Mouse (Mus musculus) forebrain, embryonic 11.5 days (tissue): ENCODE measurements at regions not wholly inside any gene's neighbourhood (a gene's known extent, or its start where the extent isn't known, plus 50 kb on each side); places are given as distances from the start of the nearest gene placed in this dataset.

Source experiments
- ATAC-seq: fragments of 200-750 bp; cut with Nextera tagmentation; replicated peaks from 2 replicates; pipeline ENCODE4 v1.8.0; 2017; ENCODE audit warnings: moderate TSS enrichment; ENCODE audit not compliant: low FRiP score
- DNase-seq: peaks from one replicate; pipeline ENCODE4 v3.0.0-alpha.2; 2017; ENCODE audit warnings: low spot score
- H3K27ac ChIP-seq: fragments of 300-500 bp; sonication (generic); 2 replicates; pipeline ENCODE4 v1.5.1; 2014; ENCODE audit warnings: low read depth, low read length
- H3K27me3 ChIP-seq: fragments of 300-500 bp; sonication (generic); 2 replicates; pipeline ENCODE4 v1.6.1; 2014; ENCODE audit warnings: mild to moderate bottlenecking, low read length, mixed read lengths; ENCODE audit not compliant: control insufficient read depth, insufficient read depth
- H3K36me3 ChIP-seq: fragments of 300-500 bp; sonication (generic); 2 replicates; pipeline ENCODE4 v1.6.1; 2014; ENCODE audit warnings: mild to moderate bottlenecking, low read length, moderate library complexity, mixed read lengths; ENCODE audit not compliant: control insufficient read depth, insufficient read depth
- H3K4me1 ChIP-seq: fragments of 300-500 bp; sonication (generic); replicated peaks from 2 replicates; pipeline ENCODE4 v1.6.1; 2014; ENCODE audit warnings: low read length, mixed read lengths; ENCODE audit not compliant: control insufficient read depth, insufficient read depth
- H3K4me2 ChIP-seq: fragments of 300-500 bp; sonication (generic); 2 replicates; pipeline ENCODE4 v1.6.1; 2014; ENCODE audit warnings: low read depth, mild to moderate bottlenecking, low read length, moderate library complexity, mixed read lengths; ENCODE audit not compliant: severe bottlenecking
- H3K4me3 ChIP-seq: fragments of 300-500 bp; sonication (generic); 2 replicates; pipeline ENCODE4 v1.5.1; 2014; ENCODE audit warnings: low read depth, low read length
- H3K9ac ChIP-seq: fragments of 300-500 bp; sonication (generic); 2 replicates; pipeline ENCODE4 v1.6.1; 2014; ENCODE audit warnings: low read length
- H3K9me3 ChIP-seq: fragments of 300-500 bp; sonication (generic); 2 replicates; pipeline ENCODE4 v1.6.1; 2016; ENCODE audit warnings: low read length, mixed read lengths; ENCODE audit not compliant: control insufficient read depth
- WGBS: fragments of 180-500 bp; shearing (Covaris S2); extraction: QIAGEN DNeasy Blood & Tissue Kit; methylation state at CpG from one replicate; pipeline ENCODE4 v1.1.7; 2014; 5-methylcytosine and 5-hydroxymethylcytosine counted together

DNA sequence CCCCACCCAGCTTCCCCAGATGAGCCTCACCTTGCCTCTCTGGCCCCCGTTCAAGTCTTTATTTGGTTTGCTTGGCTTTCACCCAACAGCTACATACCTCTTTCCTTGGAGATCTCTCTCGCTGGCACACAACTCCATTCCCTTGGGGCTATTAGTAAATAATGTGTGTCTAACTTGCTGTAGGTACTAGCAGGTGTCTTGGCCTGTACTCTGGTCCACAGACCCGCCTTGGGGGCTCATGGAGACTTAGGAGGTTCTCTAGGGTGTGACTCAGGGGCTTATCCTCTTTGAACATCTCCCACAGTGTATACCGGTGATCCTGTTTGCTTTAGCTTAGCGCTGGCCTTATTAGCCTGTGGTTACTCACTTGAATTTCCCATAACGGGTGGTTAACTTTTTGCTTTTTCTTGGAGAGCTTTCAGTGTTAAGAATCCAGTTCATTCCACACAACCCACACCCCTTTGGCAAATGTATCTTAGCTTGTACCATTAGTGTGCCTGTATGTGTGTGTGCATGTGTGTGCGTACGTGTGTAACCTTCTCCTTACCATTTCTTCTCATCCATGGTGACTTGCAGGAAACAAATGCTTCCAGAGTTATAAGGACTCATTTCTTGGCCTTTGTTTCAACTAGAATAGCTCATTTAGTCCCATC lies 67.3 kb upstream of the Map4k3 start:
- Histone ChIP-seq H3K4me3 (no peak overlapping the region), H3K36me3 (no peaks in the 10 kb centered on the region), H3K9ac (no peak overlapping the region), H3K4me2 (no peak overlapping the region), H3K27me3 (no peaks in the 10 kb centered on the region), H3K4me1 (no peaks in the 10 kb centered on the region), H3K9me3 (no peaks in the 10 kb centered on the region), H3K27ac (no peak overlapping the region)
- no peak for DNase-seq
- WGBS, result 85% methylated on average over 8 of the region's 8 CpGs
- ATAC-seq, result no peak

DNA sequence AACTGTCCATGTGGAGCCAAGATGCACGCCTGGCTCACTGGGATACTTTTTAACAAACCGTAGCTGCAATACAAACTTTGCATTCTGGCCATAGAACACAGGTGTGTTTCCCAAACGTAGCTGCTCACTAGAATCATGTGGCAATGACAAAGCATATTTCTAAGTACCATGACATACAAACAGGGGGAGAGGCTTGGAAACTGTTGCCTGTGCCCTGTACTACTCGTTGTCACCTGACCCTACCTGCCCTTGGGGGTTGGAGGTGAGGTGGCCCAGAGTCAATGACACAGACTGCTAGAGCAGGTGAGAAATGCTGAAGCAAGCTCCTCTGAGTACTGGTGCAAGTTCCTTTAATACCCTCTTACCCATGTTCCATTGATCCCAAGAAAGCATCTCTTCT lies 64.3 kb upstream of the Map4k3 start:
- no peak overlapping the region for H3K4me2 ChIP-seq
- WGBS, result 79% methylated on average over 4 of the region's 4 CpGs
- H3K4me3 ChIP-seq, result no peak overlapping the region

DNA sequence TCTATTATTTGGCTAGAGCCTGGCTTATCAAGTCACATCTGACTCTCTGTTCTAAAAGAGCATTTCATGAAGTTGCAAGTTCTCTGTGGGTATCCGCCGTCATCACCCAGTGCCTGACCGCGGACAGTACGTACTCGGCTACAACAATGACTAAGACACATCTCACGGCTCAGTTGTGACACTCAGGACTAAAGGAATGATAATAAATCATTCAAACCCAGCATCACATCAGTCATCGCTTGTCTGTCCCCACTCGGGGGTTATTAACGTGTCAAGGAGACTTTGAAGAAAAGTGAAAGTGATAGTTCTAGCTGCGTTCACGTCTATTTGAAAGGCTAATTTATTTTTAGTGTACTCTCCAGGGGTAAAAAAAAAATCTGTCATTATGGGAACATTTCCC lies 61.4 kb upstream of the Map4k3 start:
- Histone ChIP-seq H3K4me1 (no peaks in the 10 kb centered on the region), H3K9me3 (no peaks in the 10 kb centered on the region), H3K4me2 (no peak overlapping the region), H3K9ac (no peak overlapping the region), H3K4me3 (no peak overlapping the region), H3K36me3 (no peaks in the 10 kb centered on the region), H3K27ac (no peak overlapping the region), H3K27me3 (no peaks in the 10 kb centered on the region)
- WGBS, result 90% methylated on average over 12 of the region's 12 CpGs
- DNase-seq (no peak), ATAC-seq (no peak)

More for the DNA sequence above, 64.3 kb upstream of the Map4k3 start:
- no peak overlapping the region for H3K9ac ChIP-seq
- no peak overlapping the region for H3K27ac ChIP-seq
- H3K4me1 ChIP-seq, result no peaks in the 10 kb centered on the region
- no peak for DNase-seq
- H3K9me3 ChIP-seq, result no peaks in the 10 kb centered on the region
- no peaks in the 10 kb centered on the region for H3K36me3 ChIP-seq
- no peak for ATAC-seq
- H3K27me3 ChIP-seq, result no peaks in the 10 kb centered on the region

DNA sequence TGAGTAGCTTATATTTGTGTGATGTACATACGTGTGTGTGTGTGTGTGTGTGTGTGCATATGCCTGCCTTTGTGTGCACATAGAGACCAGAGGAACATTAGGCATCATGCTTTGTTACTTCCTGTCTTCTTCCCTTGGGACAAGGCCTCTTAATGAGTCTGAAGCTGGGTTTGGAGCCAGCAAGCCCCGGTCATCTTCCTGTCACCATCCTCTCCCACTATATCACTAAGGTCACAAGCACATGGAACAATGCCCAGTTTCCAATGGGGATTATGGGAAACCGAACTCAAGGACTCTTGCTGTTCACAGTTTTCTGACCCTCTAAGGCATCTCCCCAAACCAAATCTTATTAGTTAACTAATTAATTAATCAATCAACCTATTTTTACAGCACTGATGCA lies 60.7 kb upstream of the Map4k3 start:
- WGBS, result 81% methylated on average over 3 of the region's 3 CpGs
- DNase-seq (no peak), ATAC-seq (no peak)
- Histone ChIP-seq H3K4me1 (no peaks in the 10 kb centered on the region), H3K9ac (no peak overlapping the region), H3K4me3 (no peak overlapping the region), H3K27me3 (no peaks in the 10 kb centered on the region), H3K27ac (no peak overlapping the region), H3K9me3 (no peaks in the 10 kb centered on the region), H3K36me3 (no peaks in the 10 kb centered on the region), H3K4me2 (no peak overlapping the region)

DNA sequence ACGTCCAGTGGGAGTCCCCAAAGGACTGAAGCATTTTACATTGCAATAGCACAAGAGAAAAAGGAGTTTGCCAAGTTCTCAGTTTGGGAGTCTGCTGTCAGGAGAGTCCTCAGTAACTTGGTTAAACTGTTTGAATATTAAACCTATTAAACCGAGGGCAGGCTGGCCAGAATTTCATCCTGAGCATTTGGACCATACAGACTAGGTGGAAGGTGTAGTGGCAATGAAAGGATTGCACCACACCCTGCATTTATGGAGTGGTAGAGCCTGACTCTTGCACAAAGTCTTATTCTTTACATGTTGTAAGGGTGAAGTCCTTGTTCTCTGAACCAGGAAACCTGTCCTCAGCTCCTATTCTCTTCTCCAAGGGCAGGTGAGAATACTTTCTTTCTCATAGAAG lies 58.6 kb upstream of the Map4k3 start:
- no peaks in the 10 kb centered on the region for H3K4me1 ChIP-seq
- H3K9ac ChIP-seq, result no peak overlapping the region
- ATAC-seq, result no peak
- H3K4me3 ChIP-seq, result no peak overlapping the region
- H3K27ac ChIP-seq, result no peak overlapping the region
- 87% methylated on average over 2 of the region's 2 CpGs for WGBS
- H3K9me3 ChIP-seq, result no peaks in the 10 kb centered on the region
- H3K27me3 ChIP-seq, result no peaks in the 10 kb centered on the region
- DNase-seq, result no peak
- H3K36me3 ChIP-seq, result no peaks in the 10 kb centered on the region
- H3K4me2 ChIP-seq, result no peak overlapping the region

DNA sequence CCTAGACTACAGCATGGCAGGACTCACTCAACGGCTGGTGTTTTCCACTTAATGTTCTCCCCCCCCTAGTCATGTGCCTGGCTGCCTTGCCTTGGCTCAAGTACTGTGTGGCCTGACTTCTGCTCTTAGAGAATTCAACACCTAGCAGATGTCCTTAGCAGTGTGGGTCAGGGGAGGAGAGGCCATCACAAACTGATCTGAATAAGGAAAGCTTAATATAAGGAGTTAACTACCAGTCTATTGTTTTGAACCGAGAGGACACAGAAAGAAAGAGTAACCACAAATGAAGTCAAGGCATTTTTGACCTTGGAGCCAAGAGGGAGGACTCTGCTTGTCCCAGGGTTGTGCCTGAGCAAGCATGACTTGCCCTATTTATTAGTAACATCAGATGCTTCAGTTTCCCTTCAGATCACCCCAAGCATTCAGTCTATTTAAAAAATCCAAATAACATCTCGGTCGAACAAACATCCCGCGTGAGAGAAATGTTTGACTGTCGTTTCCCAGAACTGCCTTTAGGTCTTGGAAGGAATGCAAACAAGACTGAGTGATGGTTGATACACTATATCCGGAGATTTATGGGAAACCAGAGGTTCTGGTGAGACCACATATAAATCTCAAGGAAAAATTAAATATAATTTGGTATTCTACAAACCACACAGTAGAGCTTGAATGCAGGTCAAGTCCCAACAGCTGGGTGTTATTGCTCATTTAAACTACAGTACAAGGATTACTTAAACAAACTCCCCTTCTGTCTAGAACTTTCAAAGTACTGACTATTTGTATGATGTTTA lies 58.0 kb upstream of the Map4k3 start:
- DNase-seq (no peak), ATAC-seq (no peak)
- H3K9me3 ChIP-seq, result no peaks in the 10 kb centered on the region
- no peak overlapping the region for H3K9ac ChIP-seq
- H3K4me3 ChIP-seq, result no peak overlapping the region
- no peaks in the 10 kb centered on the region for H3K4me1 ChIP-seq
- no peak overlapping the region for H3K27ac ChIP-seq
- no peaks in the 10 kb centered on the region for H3K27me3 ChIP-seq
- no peaks in the 10 kb centered on the region for H3K36me3 ChIP-seq
- 84% methylated on average over 8 of the region's 8 CpGs for WGBS
- no peak overlapping the region for H3K4me2 ChIP-seq

DNA sequence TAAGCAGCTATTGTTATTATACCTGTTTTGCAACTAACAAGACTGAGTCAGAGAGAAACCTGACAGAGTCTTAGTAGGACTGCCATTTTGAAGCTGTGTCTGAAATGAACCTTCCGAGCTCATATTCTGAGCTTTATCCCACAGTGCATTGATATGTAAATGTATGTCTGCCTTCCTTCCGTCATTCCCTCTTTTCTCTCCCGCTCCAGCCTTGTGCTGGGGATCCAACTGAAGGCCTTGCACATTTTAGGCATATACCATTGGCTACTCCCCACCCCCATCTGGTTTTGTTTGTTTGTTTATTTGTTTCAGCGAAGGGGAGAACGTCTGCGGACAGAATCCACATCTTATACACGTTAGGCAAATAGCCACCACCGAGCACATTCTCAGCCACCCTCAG lies 57.2 kb upstream of the Map4k3 start:
- Histone ChIP-seq H3K4me1 (no peaks in the 10 kb centered on the region), H3K27ac (no peak overlapping the region), H3K27me3 (no peaks in the 10 kb centered on the region), H3K9me3 (no peaks in the 10 kb centered on the region), H3K4me2 (no peak overlapping the region), H3K36me3 (no peaks in the 10 kb centered on the region), H3K4me3 (no peak overlapping the region), H3K9ac (no peak overlapping the region)
- no peak for ATAC-seq
- 66% methylated on average over 8 of the region's 8 CpGs for WGBS
- DNase-seq, result no peak

DNA sequence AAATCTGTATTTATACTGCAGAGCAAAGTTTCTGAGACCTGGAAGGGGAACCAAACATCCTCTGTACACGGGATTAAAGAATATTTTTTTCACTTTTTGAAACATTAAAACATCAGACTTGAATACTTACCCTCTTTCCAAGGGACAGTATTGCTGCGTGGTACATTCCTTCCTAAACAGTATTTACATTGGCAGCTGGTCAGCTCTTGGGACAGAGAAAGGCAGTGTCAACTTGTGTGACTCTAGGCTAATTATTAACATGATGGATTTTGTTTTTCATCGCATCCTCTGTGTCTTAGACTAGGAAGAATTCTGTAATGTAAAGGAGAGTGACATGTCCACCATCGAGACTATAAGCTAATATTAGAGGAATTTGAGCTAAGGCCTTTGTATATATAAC lies 56.8 kb upstream of the Map4k3 start:
- H3K9ac ChIP-seq, result no peak overlapping the region
- no peaks in the 10 kb centered on the region for H3K36me3 ChIP-seq
- no peaks in the 10 kb centered on the region for H3K4me1 ChIP-seq
- no peak overlapping the region for H3K4me2 ChIP-seq
- no peak overlapping the region for H3K27ac ChIP-seq
- no peak overlapping the region for H3K4me3 ChIP-seq
- H3K9me3 ChIP-seq, result no peaks in the 10 kb centered on the region
- DNase-seq (no peak), ATAC-seq (no peak)
- WGBS, result 82% methylated on average over 4 of the region's 4 CpGs
- no peaks in the 10 kb centered on the region for H3K27me3 ChIP-seq

DNA sequence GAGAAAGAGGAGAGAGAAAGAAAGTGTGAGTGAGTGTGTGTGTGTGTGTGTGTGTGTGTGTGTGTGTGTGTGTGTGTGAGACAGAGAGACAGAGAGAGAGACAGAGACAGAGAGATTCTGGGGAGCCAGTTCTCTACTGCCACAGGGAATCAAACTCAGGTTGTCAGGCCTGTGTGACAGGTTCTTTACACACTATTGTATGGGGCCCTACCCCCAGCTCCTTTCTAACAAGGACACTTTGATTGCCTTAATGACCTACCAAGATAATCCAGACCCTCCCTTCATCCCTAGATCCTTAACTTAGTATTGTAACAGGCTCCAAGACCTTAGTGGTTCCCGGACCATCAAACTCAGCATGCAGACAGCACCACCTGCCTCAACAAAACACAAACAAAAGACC lies 53.9 kb upstream of the Map4k3 start:
- Histone ChIP-seq H3K36me3 (no peaks in the 10 kb centered on the region), H3K4me2 (no peak overlapping the region), H3K4me3 (no peak overlapping the region), H3K9ac (no peak overlapping the region), H3K27ac (no peak overlapping the region), H3K9me3 (no peaks in the 10 kb centered on the region), H3K4me1 (no peaks in the 10 kb centered on the region), H3K27me3 (no peaks in the 10 kb centered on the region)
- 21% methylated on average over 1 of the region's 1 CpGs for WGBS
- ATAC-seq (no peak), DNase-seq (no peak)
